Mouse (Mus musculus) heart, postnatal 0 days (tissue): ENCODE data around the gene Fgd5.

ENCODE experiments used
- CTCF ChIP-seq: IDR thresholded peaks from 2 replicates; pipeline ENCODE4 v1.5.1; 2016; ENCODE audit warnings: antibody characterized with exemption, control low read depth, low read depth
- EP300 ChIP-seq: IDR thresholded peaks from 2 replicates; pipeline ENCODE4 v1.6.1; 2016; ENCODE audit warnings: antibody characterized with exemption, low read depth

DNA sequence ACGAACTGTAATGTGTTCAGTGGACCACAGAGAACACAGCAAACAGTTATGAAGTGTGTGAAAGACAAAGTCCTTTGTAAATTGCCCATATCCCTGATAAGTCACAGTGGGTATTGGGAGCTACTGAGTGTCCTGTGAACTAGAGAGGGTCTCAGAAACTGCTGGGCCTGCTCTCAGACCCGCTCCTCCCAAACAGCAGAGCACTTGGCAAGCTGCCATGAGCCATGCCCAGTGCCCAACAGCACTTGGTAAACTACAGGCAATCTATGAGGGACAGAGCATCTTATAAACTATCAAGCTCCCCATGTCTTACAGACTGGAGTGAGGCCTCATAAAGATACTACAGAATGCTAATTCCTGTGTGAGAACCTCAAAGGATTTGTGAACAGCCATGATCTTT is 30.3 kb upstream of the Fgd5 start:
- TF ChIP-seq CTCF (no peak), EP300 (no peak)
